Mouse (Mus musculus): ENCODE results near the gene Garnl3.

Garnl3 gene

DNA sequence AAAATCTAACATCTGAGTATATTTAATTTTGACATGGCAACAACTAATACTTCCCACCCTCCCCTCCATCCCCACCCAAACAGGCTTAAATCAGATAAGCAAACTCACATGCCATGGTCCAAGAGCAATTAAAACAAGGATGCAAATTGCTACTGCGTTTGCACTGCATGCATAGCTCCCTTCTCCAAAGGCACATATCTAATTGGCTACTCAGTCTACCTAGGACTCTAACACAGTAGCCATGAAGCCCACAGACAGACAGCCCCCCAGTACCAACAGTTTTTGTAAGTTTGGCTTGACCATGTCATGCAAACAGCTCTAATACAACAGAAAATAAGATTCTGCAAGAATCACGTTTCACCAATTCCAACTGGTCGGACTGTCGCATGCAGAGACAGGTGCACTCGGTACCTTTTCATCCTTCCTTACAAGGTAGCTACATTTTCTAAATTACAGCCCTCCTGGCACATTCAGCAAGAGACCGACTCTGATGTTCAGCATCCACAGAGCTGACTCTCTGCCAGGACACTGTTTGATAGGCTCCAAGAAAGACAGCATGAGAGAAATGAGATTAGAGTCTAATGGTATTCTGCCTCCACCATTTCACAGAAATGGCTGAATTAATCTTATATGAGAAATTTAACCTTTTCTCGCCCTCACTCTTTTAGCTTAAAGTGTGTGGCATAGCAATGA lies 44.6 kb downstream of the Garnl3 start:
- DNase-seq (ENCODE audit: low spot score): no peak

DNA sequence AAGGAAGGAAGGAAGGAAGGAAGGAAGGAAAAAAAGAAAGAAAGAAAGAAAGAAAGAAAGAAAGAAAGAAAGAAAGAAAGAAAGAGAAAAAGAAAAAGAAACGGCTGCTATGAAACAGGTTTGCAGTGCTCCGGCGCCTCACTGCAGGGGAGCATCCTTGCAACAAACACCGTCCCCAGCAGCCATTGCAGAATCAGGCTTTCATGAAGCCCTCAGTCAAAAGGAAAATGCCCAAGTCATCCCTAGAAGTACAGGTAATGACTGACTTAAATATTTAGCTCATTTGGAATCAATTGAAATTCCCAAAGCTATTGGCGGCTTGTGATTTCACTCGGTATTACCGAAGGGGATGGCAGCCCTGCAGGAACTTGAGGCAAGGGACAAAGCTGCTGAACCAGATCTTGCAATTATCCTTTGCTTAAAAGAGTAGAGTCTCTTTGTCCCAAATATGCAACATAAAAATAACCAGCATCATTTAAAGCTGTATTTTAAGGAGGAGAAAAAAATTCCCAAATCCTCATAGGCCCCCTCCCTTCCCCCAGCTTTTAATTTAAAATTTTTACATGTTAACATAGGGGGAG lies 45.3 kb downstream of the Garnl3 start:
- DNase-seq (ENCODE audit: low spot score): no peak

DNA sequence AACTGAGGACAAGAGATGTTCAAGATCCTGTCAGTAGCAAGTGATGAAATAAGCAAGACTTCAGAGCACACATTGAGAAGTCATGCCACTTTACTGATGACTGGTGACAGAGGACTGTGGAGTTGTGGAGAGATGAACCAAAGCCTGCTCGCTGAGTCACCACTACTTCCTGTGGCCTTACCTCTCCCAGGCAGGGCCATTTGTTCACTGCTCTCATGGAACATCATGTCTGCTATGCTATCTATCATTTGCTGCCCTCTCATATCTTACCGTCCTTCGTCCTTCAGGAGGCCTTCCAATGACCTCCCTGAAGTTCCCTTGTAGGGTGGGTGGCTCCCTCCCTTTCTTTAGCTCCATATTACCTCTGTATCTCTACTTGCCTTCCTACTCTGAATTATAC lies 47.2 kb downstream of the Garnl3 start:
- no peak for DNase-seq (ENCODE audit: low spot score)

DNA sequence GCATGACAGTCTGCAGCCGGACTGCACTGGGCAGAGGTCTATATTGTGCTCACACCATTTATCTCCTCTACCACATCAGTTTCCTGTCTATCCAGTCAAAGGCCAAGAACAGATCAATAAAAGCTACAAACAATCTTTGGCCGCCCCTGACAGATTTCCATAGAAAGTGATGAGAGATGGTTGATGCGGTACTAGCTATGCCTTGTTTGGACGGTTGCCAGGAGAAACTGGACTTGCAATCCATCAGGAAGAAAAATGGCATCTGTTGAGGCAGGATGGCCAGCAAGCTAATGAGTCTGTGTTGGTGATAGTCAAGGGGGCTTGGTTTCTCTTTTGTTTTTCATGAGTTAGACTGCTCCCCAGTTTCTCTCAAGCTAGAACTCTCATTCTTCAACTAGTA lies 51.3 kb downstream of the Garnl3 start:
- no peak for DNase-seq (ENCODE audit: low spot score)

DNA sequence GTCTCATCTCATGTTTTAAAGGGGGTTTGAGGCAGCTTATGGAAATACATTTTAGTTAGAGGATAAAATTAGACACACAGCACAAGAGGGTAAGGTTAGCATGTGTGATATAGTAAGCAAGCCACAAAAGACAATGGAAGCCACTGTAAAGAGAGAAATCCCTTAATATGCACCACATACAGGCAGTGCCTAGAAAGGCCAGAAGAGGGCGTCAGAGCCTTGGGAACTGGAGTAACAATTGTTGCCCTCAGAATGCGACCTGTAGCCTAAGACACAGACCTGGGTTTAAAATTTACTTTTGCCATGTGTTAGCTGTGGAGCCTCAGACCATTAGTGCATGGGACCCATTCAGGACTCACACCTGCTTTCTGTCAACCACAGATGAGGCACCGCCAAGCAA lies 54.2 kb downstream of the Garnl3 start:
- DNase-seq (ENCODE audit: low spot score): peak; percentile 50

DNA sequence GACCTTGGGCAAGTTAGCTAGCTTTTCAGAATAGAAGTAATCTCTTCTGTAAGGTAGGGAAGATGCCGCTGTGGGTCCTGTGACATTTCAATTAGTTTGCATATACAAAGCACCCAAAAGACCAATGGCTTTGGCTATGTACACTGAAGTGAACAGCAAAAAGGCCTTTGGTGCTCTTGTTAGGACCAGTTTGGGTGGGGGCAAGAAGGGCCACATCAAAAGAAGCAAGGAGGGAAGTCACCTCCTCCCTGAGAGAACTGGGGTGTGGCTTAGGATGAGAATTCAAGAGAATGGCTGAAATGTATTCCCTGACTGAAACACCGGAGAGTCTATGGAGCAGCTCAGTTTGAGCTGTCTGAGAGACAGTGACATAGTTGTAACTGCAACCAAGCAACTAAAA lies 56.5 kb downstream of the Garnl3 start:
- DNase-seq (ENCODE audit: low spot score): no peak

DNA sequence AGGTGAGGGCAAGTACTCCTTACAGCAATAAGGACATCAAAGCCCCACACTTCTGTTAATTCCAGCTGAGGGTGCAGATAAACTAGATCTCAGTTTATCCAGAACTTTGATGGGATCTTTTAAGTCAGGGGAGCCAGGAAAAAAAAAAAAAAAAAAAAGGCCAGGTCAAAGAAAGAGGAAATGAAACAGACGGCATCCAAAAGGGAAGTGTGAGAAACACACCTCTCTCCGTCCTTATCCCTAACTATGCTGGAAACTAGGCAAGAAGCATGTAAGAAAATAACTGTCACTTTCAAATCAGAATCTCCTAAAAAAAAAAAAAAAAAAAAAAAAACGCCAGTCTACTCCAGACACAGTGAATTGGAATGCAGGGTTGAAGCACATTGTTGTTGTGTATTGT lies 57.3 kb downstream of the Garnl3 start:
- no peak for DNase-seq (ENCODE audit: low spot score)

DNA sequence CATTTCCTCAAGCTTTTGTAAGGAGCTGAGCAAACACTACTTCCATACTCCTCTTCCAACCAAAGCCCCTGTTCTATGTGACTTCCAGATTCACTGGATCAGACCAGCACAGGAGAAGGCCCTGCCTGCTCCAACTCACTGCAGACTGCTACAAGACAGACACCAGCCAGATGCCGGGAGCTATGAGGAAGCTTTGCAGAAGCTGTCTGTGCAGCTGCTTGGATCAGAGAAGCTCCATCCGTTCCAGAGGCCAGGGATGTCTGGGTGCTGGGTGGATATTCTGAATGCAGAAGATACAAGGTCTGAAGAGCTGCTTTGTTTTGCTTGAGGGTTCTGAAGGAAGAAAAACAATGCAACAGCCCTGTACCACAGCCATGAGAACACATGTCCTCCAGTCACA lies 59.1 kb downstream of the Garnl3 start:
- DNase-seq (ENCODE audit: low spot score): no peak

DNA sequence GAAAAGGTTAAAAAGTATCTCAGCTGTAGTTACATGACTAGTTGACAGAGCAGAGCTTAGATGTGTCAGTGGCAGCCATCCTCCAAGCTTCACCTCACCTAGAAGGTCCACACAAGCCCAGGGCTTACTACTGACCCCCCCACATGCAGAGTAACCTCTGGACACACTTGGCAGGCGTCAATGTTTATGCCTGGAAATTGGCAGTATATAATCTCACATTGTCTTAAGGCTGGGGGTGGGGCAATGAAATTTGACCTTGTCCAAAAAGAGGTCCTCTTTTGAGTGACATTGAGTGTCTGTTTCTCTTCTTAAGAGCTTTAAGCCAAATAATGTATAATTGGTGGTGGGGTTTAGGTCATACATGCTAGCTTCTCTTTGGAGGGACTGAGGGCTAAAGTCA lies 65.8 kb downstream of the Garnl3 start:
- DNase-seq (ENCODE audit: low spot score): no peak

DNA sequence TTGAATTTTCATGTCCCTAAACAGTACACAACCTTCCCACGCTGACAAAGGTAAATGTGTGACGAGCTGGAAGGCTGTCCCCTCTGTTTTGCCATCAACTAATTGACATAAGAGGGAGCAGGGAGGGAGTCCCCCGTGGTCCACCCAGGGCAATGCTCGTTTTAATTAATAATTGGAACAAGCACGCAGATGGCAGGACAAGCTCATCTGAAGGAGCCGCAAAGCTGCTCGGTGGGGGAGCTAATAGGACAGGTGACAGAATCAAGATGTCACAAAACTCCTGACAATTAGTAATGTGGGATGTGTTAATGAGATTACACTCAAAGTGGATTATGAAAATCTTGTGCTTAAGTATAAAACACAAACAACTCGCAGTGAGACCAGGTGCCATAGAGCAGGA lies 68.7 kb downstream of the Garnl3 start:
- DNase-seq (ENCODE audit: low spot score): peak; percentile 51

DNA sequence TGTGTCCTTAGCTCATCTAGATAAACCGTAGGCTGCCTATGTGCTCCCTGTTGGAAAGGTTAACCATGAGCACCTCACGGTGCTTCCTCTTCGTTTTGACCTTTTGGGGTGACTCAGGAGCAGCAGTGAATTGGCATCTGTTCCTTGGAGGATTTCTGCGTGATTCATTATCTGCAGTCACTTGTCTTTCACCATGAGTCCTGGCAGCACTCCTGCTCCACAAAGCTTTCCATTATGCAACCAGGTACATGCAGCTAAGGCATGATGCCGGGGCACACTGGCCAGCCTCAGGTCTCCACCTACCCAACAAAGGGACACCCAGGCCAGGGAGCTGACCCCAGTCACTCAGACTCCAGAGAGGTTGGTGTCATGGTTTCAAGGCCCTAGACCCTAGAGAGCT lies 72.5 kb downstream of the Garnl3 start:
- DNase-seq (ENCODE audit: low spot score): no peak

DNA sequence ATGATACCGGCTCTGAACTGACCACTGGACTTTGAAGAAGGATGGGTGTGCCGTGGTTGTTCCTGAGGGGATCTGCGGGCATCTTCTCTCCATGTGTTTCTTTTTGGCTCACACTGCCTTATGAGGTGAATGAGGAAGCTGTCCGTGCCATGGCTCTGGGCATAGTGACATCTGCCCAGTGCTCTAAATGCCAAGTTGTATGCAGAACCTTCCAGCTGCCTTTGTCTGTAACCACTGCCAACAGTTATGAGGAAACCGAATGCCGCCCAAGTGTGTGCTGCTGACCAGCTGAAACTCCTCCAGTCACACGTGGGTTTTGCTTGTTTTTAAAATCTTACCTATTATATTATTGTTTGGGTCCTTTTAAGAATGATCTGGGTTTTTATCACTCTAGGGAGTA lies 73.9 kb downstream of the Garnl3 start:
- DNase-seq (ENCODE audit: low spot score): no peak

DNA sequence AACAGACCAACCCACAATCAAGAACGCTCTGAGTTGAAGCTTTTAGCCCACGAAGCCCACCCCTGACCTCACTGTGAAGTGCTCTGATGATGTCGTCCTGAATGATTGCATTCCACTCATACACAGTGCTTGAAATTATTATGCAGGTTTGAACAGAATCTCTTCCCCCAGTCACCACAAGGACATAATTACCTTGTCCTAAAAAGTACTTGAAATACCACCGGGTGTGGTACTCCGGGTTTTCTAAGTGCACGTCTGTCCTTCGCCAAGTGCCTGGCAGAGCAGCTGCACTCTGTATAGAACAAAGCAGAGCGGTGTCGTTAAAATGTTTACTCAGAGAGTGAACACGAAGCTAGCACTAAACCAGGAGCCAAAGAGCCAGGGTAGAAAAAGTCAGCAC lies 77.5 kb downstream of the Garnl3 start:
- DNase-seq (ENCODE audit: low spot score): no peak

DNA sequence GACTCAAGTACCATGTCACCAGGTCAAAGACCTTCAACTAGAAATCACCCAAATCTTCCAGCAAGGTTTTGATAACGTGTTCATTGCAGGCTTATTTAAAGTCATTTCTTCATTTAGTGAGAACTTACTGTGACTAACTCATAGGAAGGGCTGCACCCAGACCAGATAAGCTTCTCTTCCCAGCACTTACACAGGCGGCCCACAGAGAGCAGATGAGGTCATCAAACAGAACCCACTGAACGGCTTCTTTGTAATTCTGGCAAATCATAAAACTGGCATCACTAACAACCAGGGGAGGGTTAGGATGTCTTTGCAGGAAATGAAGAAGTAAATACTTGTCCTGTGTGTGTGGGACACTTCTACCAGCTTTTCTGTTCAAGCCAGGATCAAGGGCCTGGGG lies 84.1 kb downstream of the Garnl3 start:
- DNase-seq (ENCODE audit: low spot score): no peak

DNA sequence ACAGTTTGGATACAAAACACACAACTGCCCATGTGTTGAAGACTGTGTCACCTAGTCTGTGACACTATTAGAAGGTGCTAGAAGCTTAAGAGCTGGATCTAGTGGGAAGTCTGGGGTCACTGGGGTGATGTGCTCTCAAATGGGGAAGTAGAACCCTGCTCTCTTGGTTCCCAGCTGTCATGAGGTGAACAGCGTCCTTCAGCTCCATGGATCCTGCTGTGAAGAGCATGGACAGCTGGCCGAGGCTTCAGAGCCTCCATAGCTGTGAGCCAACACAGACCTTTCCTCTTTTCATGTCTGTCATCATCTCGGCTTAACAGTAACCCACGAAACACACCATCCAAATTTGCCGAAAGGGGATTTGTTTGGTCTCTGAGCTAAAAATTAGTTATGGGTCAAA lies 84.5 kb downstream of the Garnl3 start:
- no peak for DNase-seq (ENCODE audit: low spot score)

DNA sequence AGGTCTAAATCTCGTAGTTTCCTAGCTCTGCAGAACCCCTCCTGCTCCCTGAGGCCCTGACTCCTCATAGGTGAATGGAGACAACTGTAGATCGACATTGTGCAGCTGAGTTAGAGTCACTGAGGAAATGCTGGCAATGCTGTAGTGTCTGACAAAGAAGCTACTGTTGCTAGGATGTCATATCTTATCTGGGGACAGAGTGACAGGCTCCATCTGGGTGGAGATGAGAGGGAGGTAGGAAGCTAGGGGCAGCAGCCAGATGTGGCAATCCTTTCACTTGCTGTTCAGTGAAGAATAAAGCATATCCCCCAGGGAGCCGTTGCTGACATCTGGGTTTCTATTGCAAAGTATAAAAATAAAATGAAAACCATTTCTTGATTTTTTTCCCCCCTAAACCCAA lies 85.6 kb downstream of the Garnl3 start:
- no peak for DNase-seq (ENCODE audit: low spot score)

DNA sequence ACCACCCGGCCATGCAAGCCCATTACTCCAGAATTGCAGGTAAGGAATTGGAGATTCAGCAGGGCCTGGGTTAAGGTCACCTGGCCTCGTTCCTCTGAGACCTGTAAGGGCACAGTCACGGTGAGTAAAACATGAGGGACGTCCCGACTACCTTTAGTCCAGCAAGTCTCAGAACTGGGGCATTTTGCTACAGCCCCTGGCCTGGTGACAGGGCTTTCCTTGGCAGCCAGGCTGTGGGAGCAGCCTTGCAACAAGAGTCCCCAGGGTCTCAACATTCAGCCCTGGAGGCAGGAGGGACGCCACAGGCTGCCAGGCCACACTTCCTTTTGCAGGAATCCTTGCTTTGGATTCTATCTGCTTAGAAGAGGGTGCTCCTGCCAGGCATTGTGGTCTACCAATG lies 88.7 kb downstream of the Garnl3 start:
- DNase-seq (ENCODE audit: low spot score): no peak

DNA sequence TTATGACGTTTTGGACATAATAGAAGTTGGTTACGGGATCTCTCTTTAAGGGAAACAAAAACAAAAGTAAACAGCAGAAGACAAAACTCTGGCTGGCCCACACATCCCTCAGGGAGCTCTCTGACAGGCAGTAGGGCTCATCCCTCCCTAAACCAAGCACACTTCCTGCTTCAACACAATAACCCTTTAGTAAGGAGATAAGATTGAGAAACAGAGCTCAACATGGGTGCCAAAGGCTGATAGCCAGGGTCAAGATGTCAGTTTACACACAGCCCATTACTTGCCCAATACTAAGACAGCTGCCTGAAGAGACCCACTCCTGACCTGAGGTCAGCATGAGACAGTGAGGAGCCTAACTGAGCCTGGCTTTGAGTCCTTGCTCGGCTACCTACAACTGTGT lies 89.9 kb downstream of the Garnl3 start:
- DNase-seq (ENCODE audit: low spot score): no peak

DNA sequence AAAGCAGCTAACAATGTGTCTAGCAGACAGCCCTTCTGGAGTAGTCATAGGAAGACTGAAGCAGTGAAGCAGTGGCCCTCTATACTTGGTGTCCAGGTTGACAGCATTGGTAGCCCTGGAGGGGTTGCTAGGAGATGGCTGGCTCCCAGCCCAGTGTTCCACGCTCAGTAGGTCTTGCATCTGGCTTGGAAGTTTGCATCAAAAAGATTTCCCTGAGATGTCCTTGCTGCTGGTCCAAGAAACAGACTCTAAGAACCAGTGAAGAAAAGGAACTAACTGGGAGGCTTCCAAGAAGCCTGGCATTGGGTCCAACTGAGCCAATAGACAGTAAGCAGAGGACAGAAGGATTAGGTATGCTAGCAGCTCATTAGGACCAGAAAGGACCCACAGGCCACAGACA lies 94.0 kb downstream of the Garnl3 start:
- no peak for DNase-seq (ENCODE audit: low spot score)

DNA sequence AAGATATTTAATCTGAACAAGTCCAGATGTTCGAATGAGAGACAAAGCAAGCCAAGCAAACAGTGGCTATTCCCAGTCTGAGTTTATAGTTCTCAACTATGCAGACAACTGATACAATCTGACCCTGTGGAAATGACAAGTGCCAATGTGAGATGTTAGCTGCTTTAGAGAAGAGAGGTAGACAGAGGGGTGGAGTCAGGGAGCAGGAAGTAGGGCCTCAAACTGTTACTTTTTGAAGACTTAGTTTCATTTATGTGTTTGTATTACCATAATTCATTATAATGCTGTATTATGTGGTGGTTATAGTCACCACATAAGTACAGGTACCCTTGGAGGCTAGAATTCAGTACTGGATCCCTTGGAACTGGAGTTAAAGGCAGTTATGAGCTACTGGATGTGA lies 96.2 kb downstream of the Garnl3 start:
- no peak for DNase-seq (ENCODE audit: low spot score)

DNA sequence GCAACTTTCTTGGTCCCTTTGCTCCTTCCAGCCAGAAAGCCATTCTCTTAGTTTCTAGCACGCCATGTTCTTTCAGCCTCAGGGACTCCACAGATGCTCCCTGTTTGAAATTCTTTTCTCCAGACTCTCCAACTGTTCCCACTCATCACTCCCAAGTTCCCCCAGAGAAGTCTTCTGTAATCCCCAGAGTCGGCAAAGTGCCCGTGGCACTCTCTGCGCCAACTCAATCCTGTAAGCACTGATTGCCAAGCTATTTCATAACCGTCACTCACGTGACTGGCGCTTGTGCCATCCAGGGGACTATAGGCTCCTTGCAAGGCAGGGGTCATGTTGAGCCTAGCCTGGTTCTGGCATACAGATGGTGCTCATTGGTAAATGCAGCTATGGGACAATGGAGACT lies 98.2 kb downstream of the Garnl3 start:
- DNase-seq (ENCODE audit: low spot score): no peak

DNA sequence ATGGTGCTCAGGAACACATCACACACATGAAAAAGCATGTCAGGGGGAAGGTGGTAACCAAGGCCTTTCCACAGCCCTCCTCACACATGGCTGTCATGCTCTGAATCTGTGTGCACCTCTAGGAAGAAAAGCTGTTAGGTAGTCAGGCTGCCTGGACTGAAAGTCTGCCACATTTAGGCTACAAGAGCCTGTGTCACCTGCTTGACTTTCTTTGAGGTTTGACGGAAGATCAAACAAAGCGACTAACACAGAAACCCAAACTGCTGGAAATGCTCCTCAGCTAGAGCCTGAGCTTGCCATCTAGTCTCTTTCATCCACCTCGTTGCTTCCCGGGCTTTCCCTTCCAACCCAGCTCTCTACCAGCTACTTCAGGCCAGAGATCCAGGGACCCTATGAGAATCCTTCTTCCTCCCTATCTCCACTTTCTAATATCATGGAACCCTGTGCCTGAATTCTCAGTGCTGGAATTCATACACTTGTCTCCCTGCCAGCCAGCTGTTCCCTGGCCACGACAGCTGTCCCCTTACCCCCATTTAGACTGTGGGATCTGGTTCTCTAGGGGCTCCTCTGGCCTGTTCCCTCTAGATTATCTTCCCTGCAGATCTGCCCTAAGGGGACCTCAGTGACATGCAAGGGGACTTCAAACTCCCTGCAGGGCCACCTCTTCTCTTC lies 98.9 kb downstream of the Garnl3 start:
- DNase-seq (ENCODE audit: low spot score): no peak

DNA sequence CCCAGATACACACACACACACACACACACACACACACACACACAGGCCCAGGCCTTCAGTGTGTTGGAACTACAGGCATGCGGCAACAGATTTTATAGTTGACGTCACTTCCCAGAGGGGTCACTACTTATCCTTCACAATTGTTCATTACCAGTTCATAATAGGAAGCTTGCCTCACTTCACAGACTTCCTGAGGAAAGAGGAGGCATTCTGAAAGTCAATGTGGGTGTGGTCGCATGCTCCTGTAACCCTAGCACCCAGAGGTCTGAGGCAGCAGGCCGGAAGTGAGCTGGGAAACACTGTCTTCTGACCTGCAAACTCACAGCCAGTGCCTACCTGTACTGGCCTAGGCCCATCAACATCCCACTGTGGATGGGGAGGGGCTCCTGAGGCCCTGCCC lies 106.4 kb downstream of the Garnl3 start:
- no peak for DNase-seq (ENCODE audit: low spot score)

DNA sequence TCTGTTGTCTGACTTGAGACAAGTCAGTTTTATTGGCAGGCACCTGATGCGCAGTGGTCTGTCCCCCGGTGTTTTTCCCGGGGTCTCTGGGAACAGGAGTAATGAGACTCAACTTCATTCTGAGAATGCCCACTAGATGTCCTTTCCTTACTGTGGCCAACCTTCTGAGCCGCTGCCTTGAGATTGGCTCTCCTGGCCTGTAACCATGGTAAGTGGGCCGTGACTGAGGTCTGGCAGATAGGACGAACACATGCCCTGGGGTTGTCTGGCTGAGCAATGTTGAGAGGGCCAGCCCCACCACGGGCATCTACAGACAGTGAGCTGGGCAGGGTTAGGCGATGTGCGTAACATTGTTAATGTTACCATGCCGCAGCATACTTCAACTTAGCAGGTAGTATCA lies 106.9 kb downstream of the Garnl3 start:
- peak; percentile 38 for DNase-seq (ENCODE audit: low spot score)
